In genomic region chr14:20640644-20641437, GRCm38 (mm10) we compare ENCODE assay signal across 8 mouse cellular contexts. TPM values are rescaled to one million over a fixed set of nuclear protein-coding genes. Genes with fewer than 3 reads are reported as not detected.
DNase-seq lines count a peak whose midpoint lies in the region; ATAC-seq lines count a peak whose summit lies in the region.

Gene Usp54, minus strand, starts transcription at chr14:20641063.

- peak within 1 kb of the TSS; percentile 85 for H3K4me3 ChIP-seq in hindbrain, embryonic 12.5 days

- peaks cover 10% of the 10 kb centered on the region for H3K4me1 ChIP-seq in hindbrain, embryonic 12.5 days

- H3K9ac ChIP-seq in hindbrain, embryonic 12.5 days: peak within 1 kb of the TSS; percentile 87

- no peaks in the 10 kb centered on the region for H3K36me3 ChIP-seq in hindbrain, embryonic 12.5 days

- DNase-seq in Muller cell, postnatal 12 days (ENCODE audit: inconsistent ontology term): peak; percentile 96
- DNase-seq in cerebellum, adult 9-11 months: peak; percentile 96
- peak; percentile 95 to 97 for DNase-seq in frontal cortex, postnatal 10 days (ENCODE audit: low spot score in 2 of 2)
- DNase-seq in layer of hippocampus, postnatal 14 days (ENCODE audit: low spot score in 2 of 2): peak; percentile 97
- DNase-seq in lung, postnatal 14 days: peak; percentile 99
- DNase-seq in retina, adult 2 months (ENCODE audit: low read depth, low spot score): peak; percentile 92
- DNase-seq in thymus, postnatal 36 days: peak; percentile 99 to 100

- WGBS in hindbrain, embryonic 12.5 days: under 1% methylated on average over 73 of the region's 73 CpGs

- no peaks in the 10 kb centered on the region for H3K9me3 ChIP-seq in hindbrain, embryonic 12.5 days (replicated peaks)

- H3K4me2 ChIP-seq in hindbrain, embryonic 12.5 days (replicated peaks): peak within 1 kb of the TSS; percentile 76

- no peaks in the 10 kb centered on the region for H3K27me3 ChIP-seq in hindbrain, embryonic 12.5 days

- peak; percentile 95 for ATAC-seq in hindbrain, embryonic 12.5 days (ENCODE audit: low FRiP score)

- H3K27ac ChIP-seq in hindbrain, embryonic 12.5 days: peak within 1 kb of the TSS; percentile 95

RNA-seq across cellular contexts. Expression of gene Usp54, which starts in this region (rescaled TPM):
- polyA plus RNA-seq in hindbrain, embryonic 12.5 days (2016; fragmentation: Nextera tagmentation; extraction: Ambion mirVana): 16.6 and 16.9 TPM in 2 replicates
- total RNA-seq in layer of hippocampus, postnatal 14 days (2021): 10 to 100 TPM; 38.6 to 51.9 TPM

Comparison
In these comparisons a context has a peak if more than half of its experiments do, and no peak if none do; other contexts are left out.
1. Peak in every context shown above with its lines: DNase-seq, ATAC-seq, H3K4me3 ChIP-seq and H3K27ac ChIP-seq.